Mouse (Mus musculus) lung, adult 2 months (tissue): ENCODE results near the gene Rab17.

ENCODE experiments used
- CTCF ChIP-seq: fragments of 200-500 bp; IDR thresholded peaks from 2 replicates; pipeline ENCODE4 v1.5.1; 2011; ENCODE audit warnings: mild to moderate bottlenecking, low read length, control low read depth; ENCODE audit not compliant: insufficient read depth
- POLR2A ChIP-seq: fragments of 200-500 bp; IDR thresholded peaks from 2 replicates; pipeline ENCODE4 v1.6.1; 2011; ENCODE audit warnings: low read depth, mild to moderate bottlenecking, control low read depth, low read length, borderline replicate concordance; ENCODE audit errors: extremely low read depth

- TF ChIP-seq POLR2A = no peak
- TF ChIP-seq CTCF = peak; percentile 97
Measured at GRCm38 (mm10) chr1:90972911-90973573, 3.6 kb upstream of the Rab17 start.
